Mouse (Mus musculus) kidney, embryonic 16.5 days (tissue): ENCODE results near the gene Ssc4d. TPM values are rescaled to one million over a fixed set of nuclear protein-coding genes. Genes with fewer than 3 reads are reported as not detected.

Experiments
- ATAC-seq: fragments of 200-750 bp; cut with Nextera tagmentation; 2 replicates; pipeline ENCODE4 v1.8.0; 2017; ENCODE audit warnings: moderate TSS enrichment; ENCODE audit not compliant: low FRiP score, low TSS enrichment
- H3K27ac ChIP-seq: fragments of 300-500 bp; sonication (generic); 2 replicates; pipeline ENCODE4 v1.5.1; 2014; ENCODE audit warnings: low read length
- H3K27me3 ChIP-seq: fragments of 300-500 bp; sonication (generic); 2 replicates; pipeline ENCODE4 v1.6.1; 2014; ENCODE audit warnings: low read length, control low read depth, mixed read lengths; ENCODE audit not compliant: insufficient read depth
- H3K36me3 ChIP-seq: fragments of 300-500 bp; sonication (generic); 2 replicates; pipeline ENCODE4 v1.6.1; 2014; ENCODE audit warnings: low read length, control low read depth, mixed read lengths; ENCODE audit not compliant: insufficient read depth
- H3K4me1 ChIP-seq: fragments of 300-500 bp; sonication (generic); 2 replicates; pipeline ENCODE4 v1.6.1; 2014; ENCODE audit warnings: low read length, control low read depth, mixed read lengths; ENCODE audit not compliant: insufficient read depth
- H3K4me2 ChIP-seq: fragments of 300-500 bp; sonication (generic); replicated peaks from 2 replicates; pipeline ENCODE4 v1.6.1; 2014; ENCODE audit warnings: low read depth, low read length
- H3K4me3 ChIP-seq: fragments of 300-500 bp; sonication (generic); 2 replicates; pipeline ENCODE4 v1.5.1; 2014; ENCODE audit warnings: mild to moderate bottlenecking, low read length
- H3K9ac ChIP-seq: fragments of 300-500 bp; sonication (generic); replicated peaks from 2 replicates; pipeline ENCODE4 v1.6.1; 2014; ENCODE audit warnings: low read length
- H3K9me3 ChIP-seq: fragments of 300-500 bp; sonication (generic); 2 replicates; pipeline ENCODE4 v1.6.1; 2016; ENCODE audit warnings: low read length, control low read depth
- WGBS: fragments of 180-500 bp; shearing (Covaris S2); extraction: QIAGEN DNeasy Blood & Tissue Kit; methylation state at CpG from one replicate; pipeline ENCODE4 v1.1.7; 2014; 5-methylcytosine and 5-hydroxymethylcytosine counted together
- polyA plus RNA-seq: library from polyadenylated mRNA; unstranded; fragments of >200 nt; fragmentation: Nextera tagmentation; extraction: Ambion mirVana; gene quantifications from 2 replicates; pipeline ENCODE4 v1.2.1, GENCODE M21; 2015

Gene Ssc4d
- polyA plus RNA-seq: 11.3 and 11.8 TPM in 2 replicates

GRCm38 (mm10) chr5:135974365-135974764 is at the start of gene Ssc4d:
TSS of gene Ssc4d (minus strand) at chr5:135974531.
- peak within 1 kb of the TSS; percentile 34 for H3K4me3 ChIP-seq
- H3K4me1 ChIP-seq: no peaks in the 10 kb centered on the region
- peak within 1 kb of the TSS; percentile 30 for H3K9ac ChIP-seq
- peak within 1 kb of the TSS; percentile 39 for H3K4me2 ChIP-seq
- H3K36me3 ChIP-seq: no peaks in the 10 kb centered on the region
- H3K27ac ChIP-seq: no peak within 1 kb of the TSS
- no peaks in the 10 kb centered on the region for H3K9me3 ChIP-seq
- ATAC-seq: peak; percentile 58
- H3K27me3 ChIP-seq: no peaks in the 10 kb centered on the region
- 10% methylated on average over 9 of the region's 9 CpGs for WGBS

DNA sequence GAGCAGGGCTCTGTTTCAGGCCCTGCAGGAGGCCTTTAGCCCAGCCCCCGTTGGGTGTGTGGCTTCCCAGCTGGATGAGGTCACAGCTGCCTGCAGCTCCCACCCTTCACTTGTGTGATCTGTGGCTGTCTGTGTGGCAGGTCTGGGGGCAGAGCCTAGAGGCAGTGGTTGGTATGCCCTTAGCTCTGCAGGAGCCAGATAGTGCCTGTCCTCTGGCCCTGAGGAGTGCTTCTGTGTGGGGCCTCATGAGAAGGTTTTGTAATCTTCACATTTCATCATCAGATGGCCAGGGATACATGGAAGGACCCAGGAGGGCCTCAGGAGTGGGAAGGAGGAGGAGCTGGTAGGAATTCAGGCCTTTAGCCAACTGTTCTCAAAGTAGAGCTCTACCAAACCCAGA is 45.6 kb upstream of the Ssc4d start:
- Histone ChIP-seq H3K9me3 (no peaks in the 10 kb centered on the region), H3K27ac (no peak overlapping the region), H3K4me1 (0 out of 2 replicates have a peak, but pooled peaks cover 7% of the 10 kb centered on the region), H3K36me3 (no peaks in the 10 kb centered on the region; the same call in 1 of the 2 replicates), H3K4me2 (no peak overlapping the region), H3K9ac (no peak overlapping the region), H3K27me3 (no peaks in the 10 kb centered on the region), H3K4me3 (no peak overlapping the region)
- 33% methylated on average over 1 of the region's 1 CpGs for WGBS
- ATAC-seq: no peak

DNA sequence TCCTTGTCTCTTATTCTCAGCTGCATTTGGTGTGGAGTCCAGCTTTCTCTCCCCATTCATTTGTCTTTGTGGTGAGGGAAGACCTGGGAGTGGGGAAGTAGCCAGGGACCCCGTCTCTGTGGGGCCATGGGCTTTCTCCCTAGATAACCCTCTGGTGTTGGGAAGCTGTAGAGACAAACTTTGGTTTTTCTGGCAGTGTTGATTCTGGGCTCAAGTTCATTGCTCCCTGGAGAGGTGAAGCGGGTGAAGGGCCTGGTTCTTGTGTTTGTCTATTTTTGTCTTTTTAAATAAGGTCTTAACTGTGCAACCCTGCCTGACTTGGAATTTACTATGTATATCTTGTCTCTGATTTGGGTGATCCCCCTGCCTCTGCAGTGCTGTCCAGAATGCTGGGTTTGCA is 44.4 kb upstream of the Ssc4d start:
- 78% methylated on average over 2 of the region's 2 CpGs for WGBS
- no peak overlapping the region for H3K9ac ChIP-seq
- H3K9me3 ChIP-seq: no peaks in the 10 kb centered on the region
- no peaks in the 10 kb centered on the region for H3K27me3 ChIP-seq
- no peak overlapping the region for H3K4me2 ChIP-seq
- 0 out of 2 replicates have a peak, but pooled peaks cover 7% of the 10 kb centered on the region for H3K4me1 ChIP-seq
- ATAC-seq: no peak
- no peaks in the 10 kb centered on the region; the same call in 1 of the 2 replicates for H3K36me3 ChIP-seq
- no peak overlapping the region for H3K27ac ChIP-seq
- H3K4me3 ChIP-seq: no peak overlapping the region

- ATAC-seq: no peak
- Histone ChIP-seq H3K27ac (no peak overlapping the region), H3K4me1 (0 out of 2 replicates have a peak, but pooled peaks cover 7% of the 10 kb centered on the region), H3K9me3 (no peaks in the 10 kb centered on the region), H3K4me3 (no peak overlapping the region), H3K4me2 (no peak overlapping the region), H3K36me3 (peaks cover 6% of the 10 kb centered on the region), H3K9ac (no peak overlapping the region), H3K27me3 (no peaks in the 10 kb centered on the region)
- WGBS: 89% methylated on average over 6 of the region's 6 CpGs
Measured at GRCm38 (mm10) chr5:136017262-136017661, 42.9 kb upstream of the Ssc4d start.

DNA sequence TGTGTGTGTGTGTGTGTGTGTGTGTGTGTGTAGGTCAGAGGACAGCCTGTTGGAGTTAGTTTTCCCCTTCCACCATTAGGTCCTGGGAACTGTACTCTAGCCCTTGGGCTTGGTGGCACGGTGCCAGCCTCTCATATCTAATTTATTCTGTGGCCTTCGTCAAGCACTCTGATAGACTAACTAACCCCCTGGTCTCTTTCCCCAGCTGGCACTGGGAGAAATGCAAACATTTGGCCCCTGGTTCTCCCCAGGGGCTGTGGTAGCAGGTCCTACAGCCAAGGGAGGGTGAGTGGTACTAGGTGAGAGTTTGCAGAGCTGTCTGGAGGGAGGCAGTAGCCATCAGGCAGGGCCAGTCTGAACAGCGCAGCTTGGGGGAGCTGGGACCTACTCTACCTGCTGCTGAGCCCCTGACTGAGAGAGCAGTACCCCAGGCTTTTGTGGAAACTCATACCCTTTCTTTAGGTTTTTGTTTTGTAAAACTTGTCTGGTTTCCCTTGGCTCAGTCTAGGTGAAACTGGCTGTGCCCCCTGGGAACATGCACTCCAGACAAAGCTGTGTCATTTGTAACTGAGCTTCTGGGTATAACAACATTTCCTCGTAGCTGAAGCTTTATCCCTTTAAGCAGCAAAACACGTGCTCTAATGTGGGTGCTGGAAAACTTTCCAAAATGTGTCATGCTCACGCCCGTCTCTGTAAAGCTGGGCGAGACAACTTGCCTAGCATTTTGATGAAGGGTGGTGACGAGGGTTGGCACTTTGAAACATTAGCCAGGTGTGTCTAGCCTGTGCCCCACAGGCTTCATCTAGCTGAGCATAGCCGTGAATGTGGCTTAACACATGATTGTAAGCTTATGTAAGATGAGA is 41.9 kb upstream of the Ssc4d start:
- Histone ChIP-seq H3K4me2 (no peak overlapping the region), H3K4me1 (0 out of 2 replicates have a peak, but pooled peaks cover 7% of the 10 kb centered on the region), H3K27me3 (no peaks in the 10 kb centered on the region), H3K4me3 (no peak overlapping the region), H3K36me3 (peaks cover 13% of the 10 kb centered on the region), H3K9me3 (no peaks in the 10 kb centered on the region), H3K9ac (0 out of 2 replicates have a peak overlapping the region, but pooled peaks have one; percentile 13), H3K27ac (peak overlapping the region; percentile 72)
- 70% methylated on average over 10 of the region's 10 CpGs for WGBS
- peak; percentile 41; the same call in 1 of the 2 replicates for ATAC-seq

DNA sequence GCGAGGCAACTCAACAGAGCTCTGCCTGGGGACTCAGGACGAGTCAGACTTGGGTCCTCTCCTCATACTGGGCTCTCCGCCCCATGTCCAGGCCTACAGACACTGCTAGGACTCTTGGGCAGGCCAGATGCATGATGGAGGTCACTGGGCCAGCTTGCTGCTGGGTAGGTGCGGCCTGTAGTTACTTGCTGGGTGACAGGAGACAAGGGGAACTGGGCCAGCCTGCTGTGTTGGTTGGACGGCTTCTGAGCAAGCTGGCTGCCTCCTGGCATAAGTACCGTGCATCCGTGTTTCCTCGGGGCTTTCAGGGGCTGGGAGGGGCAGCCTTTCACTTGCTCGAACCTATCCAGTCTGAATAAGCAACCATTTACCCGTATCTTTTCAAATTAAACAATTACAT is 41.3 kb upstream of the Ssc4d start:
- Histone ChIP-seq H3K4me3 (no peak overlapping the region), H3K27me3 (no peaks in the 10 kb centered on the region), H3K4me2 (no peak overlapping the region), H3K9me3 (no peaks in the 10 kb centered on the region), H3K4me1 (0 out of 2 replicates have a peak, but pooled peaks cover 7% of the 10 kb centered on the region), H3K9ac (no peak overlapping the region), H3K27ac (peak overlapping the region; percentile 25; the same call in 1 of the 2 replicates), H3K36me3 (peaks cover 14% of the 10 kb centered on the region)
- no peak for ATAC-seq
- WGBS: 85% methylated on average over 10 of the region's 10 CpGs

DNA sequence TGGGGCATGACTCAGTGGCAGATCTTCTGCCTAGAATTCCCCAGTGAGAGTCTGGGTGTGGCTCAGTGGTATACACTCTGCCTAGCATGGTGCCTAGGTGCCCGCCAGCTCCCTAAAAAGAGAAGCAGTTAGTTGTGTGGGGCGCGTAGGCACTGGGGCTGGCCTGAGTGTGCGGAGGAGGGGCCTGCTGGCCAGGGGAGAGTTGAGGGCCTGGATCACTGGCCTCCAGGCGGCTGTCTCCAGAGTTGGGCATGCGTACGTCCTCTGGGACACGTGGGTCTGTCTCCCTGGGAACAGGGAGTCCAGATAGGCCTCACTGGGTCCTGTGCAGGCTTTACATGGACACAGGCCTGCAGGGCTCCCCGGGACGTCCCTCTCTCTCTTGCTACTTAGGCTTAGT is 40.5 kb upstream of the Ssc4d start:
- ATAC-seq: peak; percentile 72
- H3K4me1 ChIP-seq: 0 out of 2 replicates have a peak, but pooled peaks cover 7% of the 10 kb centered on the region
- H3K27ac ChIP-seq: peak overlapping the region; percentile 25; the same call in 1 of the 2 replicates
- WGBS: 72% methylated on average over 10 of the region's 10 CpGs
- peaks cover 21% of the 10 kb centered on the region for H3K36me3 ChIP-seq
- no peaks in the 10 kb centered on the region for H3K9me3 ChIP-seq
- H3K27me3 ChIP-seq: no peaks in the 10 kb centered on the region
- H3K4me3 ChIP-seq: no peak overlapping the region
- no peak overlapping the region for H3K9ac ChIP-seq
- no peak overlapping the region for H3K4me2 ChIP-seq

DNA sequence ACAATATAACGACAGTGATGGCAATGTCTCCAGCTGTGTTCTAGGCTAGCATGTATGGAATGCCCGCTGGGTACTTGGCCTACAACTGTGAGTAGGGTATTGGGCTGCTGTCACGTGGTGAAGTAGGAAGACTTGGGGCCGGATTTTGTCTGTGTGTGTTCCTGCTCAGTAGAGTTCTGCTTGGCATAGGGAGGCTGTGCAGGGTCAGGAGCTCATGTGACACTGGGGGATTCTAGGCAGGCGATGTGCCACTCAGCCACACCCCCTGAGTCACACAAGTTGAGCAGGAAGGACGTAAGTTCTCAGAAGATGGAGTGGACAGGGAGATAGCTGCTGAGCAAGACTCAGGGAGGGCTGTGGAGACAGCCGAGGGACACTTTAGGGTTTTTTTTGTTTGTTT is 33.4 kb upstream of the Ssc4d start:
- no peak overlapping the region for H3K9ac ChIP-seq
- no peak overlapping the region for H3K27ac ChIP-seq
- 64% methylated on average over 7 of the region's 7 CpGs for WGBS
- peaks cover 23% of the 10 kb centered on the region for H3K36me3 ChIP-seq
- no peak for ATAC-seq
- H3K4me1 ChIP-seq: 0 out of 2 replicates have a peak, but pooled peaks cover 11% of the 10 kb centered on the region
- H3K9me3 ChIP-seq: no peaks in the 10 kb centered on the region
- no peaks in the 10 kb centered on the region for H3K27me3 ChIP-seq
- no peak overlapping the region for H3K4me2 ChIP-seq
- H3K4me3 ChIP-seq: no peak overlapping the region

DNA sequence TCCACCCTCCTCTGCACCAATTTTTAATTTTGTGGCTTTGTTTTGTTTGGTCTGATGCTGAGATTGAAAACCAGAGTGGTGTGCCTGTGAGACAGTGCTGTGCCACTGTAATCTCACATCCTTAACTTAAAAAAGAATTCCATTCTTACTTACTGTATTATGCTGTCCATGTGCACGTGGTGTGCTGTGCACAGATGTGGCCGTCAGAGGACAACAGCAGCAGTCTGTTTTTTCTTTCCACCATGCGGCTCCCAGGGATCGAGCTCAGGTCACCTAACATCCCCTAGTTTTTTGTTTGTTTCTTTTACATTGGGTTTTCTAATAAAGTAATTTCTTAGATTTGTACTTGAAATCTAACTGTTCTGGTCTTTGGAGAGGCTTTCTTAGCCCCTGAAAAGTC is 30.2 kb upstream of the Ssc4d start:
- H3K4me2 ChIP-seq: no peak overlapping the region
- no peak for ATAC-seq
- H3K4me1 ChIP-seq: 0 out of 2 replicates have a peak, but pooled peaks cover 12% of the 10 kb centered on the region
- no peaks in the 10 kb centered on the region for H3K9me3 ChIP-seq
- H3K27ac ChIP-seq: no peak overlapping the region
- H3K27me3 ChIP-seq: no peaks in the 10 kb centered on the region
- H3K4me3 ChIP-seq: no peak overlapping the region
- WGBS: 42% methylated on average over 4 of the region's 4 CpGs
- H3K36me3 ChIP-seq: peaks cover 13% of the 10 kb centered on the region; the same call in 1 of the 2 replicates
- H3K9ac ChIP-seq: no peak overlapping the region

- no peak overlapping the region for H3K9ac ChIP-seq
Measured at GRCm38 (mm10) chr5:136002751-136003151, 28.4 kb upstream of the Ssc4d start.

More at GRCm38 (mm10) chr5:136002751-136003151, 28.4 kb upstream of the Ssc4d start:
- 22% methylated on average over 3 of the region's 3 CpGs for WGBS
- Histone ChIP-seq H3K4me2 (no peak overlapping the region), H3K36me3 (peaks cover 26% of the 10 kb centered on the region), H3K4me1 (0 out of 2 replicates have a peak, but pooled peaks cover 11% of the 10 kb centered on the region), H3K27me3 (no peaks in the 10 kb centered on the region), H3K9me3 (no peaks in the 10 kb centered on the region), H3K4me3 (no peak overlapping the region), H3K27ac (0 out of 2 replicates have a peak overlapping the region, but pooled peaks have one; percentile 4)
- no peak for ATAC-seq
